Mouse (Mus musculus) CD8-positive naive resting alpha-beta T cell, adult 2 months (primary cell): ENCODE measurements around the gene Gm10306.

Experiments
- DNase-seq, 2 experiments: peaks; one replicate each; pipeline ENCODE4 v3.0.0; 2022; ENCODE audit warnings: low read depth in 2 of 2, low spot score in 2 of 2

Gm10306 gene

GRCm38 (mm10) chr4:94604452-94605019 is 48.2 kb downstream of the Gm10306 start:
- no peak for DNase-seq

- DNase-seq, result no peak
Measured at GRCm38 (mm10) chr4:94605591-94605990, 49.2 kb downstream of the Gm10306 start.
